Mouse (Mus musculus): ENCODE measurements around the gene Lmo7. TPM values are rescaled to one million over a fixed set of nuclear protein-coding genes. Genes with fewer than 3 reads are reported as not detected.
A peak's percentile ranks its signal among the peaks of the same experiment; 100 is the strongest.

Lmo7 gene
- polyA plus RNA-seq, 1 experiment from 2014 or later: 7.1 TPM

DNA sequence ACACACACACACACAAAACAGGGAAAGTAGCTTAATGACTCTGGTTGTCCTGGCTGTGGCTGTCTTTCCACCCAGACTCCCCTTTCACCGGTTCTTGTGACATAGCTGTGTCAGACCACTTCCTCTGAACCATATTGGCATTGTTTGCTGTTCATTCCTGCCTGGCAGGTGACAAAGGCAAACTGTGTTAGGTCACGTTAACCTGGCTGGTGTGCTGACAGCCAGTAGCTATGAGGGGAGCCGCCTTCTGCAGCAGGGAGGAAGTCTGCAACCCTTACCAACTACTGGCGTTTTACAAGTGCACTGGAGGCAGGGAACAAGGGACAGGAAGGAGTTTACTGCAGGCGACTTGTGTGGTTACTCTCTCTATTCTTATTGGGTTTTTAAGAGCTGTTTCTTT lies 153.2 kb downstream of the Lmo7 start:
- peak; percentile 65 for ATAC-seq (ENCODE audit: insufficient number of reproducible peaks, low FRiP score, low TSS enrichment, low read depth)
- Histone ChIP-seq H3K27ac (replicated peaks; ENCODE audit: low read depth, low read length) (no peak overlapping the region), H3K4me3 (ENCODE audit: low read depth, low read length) (no peak overlapping the region), H3K4me1 (ENCODE audit: control insufficient read depth, insufficient read depth, low read length) (no peaks in the 10 kb centered on the region), H3K36me3 (ENCODE audit: control insufficient read depth, insufficient read depth, low read length) (no peaks in the 10 kb centered on the region), H3K9me3 (ENCODE audit: control insufficient read depth, low read length) (no peaks in the 10 kb centered on the region), H3K27me3 (ENCODE audit: control insufficient read depth, insufficient read depth, low read length) (no peaks in the 10 kb centered on the region), H3K9ac (ENCODE audit: low read length) (no peak overlapping the region), H3K4me2 (ENCODE audit: low read depth, severe bottlenecking) (no peak overlapping the region)
- 20% methylated on average over 5 of the region's 5 CpGs for WGBS
- DNase-seq (ENCODE audit: low spot score): peak; percentile 59

DNA sequence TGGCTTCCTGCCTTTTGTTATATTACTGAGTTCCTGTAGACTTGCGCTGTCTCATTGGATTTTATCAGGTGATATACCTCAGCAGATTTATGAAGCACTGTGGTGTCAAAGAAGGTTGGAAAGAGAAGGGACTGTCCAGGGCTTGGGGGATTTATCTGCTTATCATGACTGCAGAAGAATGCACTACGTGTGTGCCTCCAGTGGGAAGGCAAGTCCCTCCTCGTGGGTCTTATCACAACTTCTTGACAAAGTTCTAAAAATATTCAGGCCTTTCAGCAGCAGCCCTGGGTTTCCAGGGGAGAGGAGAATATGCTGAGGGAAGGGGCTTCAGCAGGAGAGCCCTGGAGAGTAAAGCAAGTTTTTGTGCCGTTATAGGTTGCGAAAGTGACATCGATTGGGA lies 154.0 kb downstream of the Lmo7 start:
- Histone ChIP-seq H3K4me1 (ENCODE audit: control insufficient read depth, insufficient read depth, low read length) (no peaks in the 10 kb centered on the region), H3K9me3 (ENCODE audit: control insufficient read depth, low read length) (no peaks in the 10 kb centered on the region), H3K27ac (replicated peaks; ENCODE audit: low read depth, low read length) (no peak overlapping the region), H3K4me2 (ENCODE audit: low read depth, severe bottlenecking) (no peak overlapping the region), H3K9ac (ENCODE audit: low read length) (no peak overlapping the region), H3K4me3 (ENCODE audit: low read depth, low read length) (no peak overlapping the region), H3K36me3 (ENCODE audit: control insufficient read depth, insufficient read depth, low read length) (no peaks in the 10 kb centered on the region), H3K27me3 (ENCODE audit: control insufficient read depth, insufficient read depth, low read length) (no peaks in the 10 kb centered on the region)
- 90% methylated on average over 6 of the region's 6 CpGs for WGBS
- ATAC-seq (ENCODE audit: insufficient number of reproducible peaks, low FRiP score, low TSS enrichment, low read depth) (no peak), DNase-seq (ENCODE audit: low spot score) (no peak)

DNA sequence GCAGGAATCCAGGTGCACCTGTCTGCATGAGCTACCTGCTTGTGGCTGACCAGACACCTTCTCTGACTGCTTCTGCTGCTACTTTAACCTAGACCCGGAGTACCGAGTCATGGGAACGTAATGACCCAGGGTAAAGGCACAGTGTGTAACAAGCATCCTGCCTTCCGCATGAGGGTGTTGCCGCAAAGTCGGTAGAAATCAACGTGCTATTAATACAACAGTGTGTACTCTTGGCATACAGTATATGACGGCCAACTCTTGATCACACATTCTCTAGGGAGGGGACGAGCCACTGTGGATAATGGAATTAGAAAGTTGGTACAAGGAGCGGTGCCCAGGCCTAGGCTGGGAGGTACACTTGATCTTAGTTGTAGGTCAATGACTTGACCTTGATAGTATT lies 156.6 kb downstream of the Lmo7 start:
- no peak for DNase-seq (ENCODE audit: low spot score)
- Histone ChIP-seq H3K9ac (ENCODE audit: low read length) (no peak overlapping the region), H3K27ac (replicated peaks; ENCODE audit: low read depth, low read length) (no peak overlapping the region), H3K27me3 (ENCODE audit: control insufficient read depth, insufficient read depth, low read length) (no peaks in the 10 kb centered on the region), H3K36me3 (ENCODE audit: control insufficient read depth, insufficient read depth, low read length) (no peaks in the 10 kb centered on the region), H3K4me2 (ENCODE audit: low read depth, severe bottlenecking) (no peak overlapping the region), H3K4me1 (ENCODE audit: control insufficient read depth, insufficient read depth, low read length) (no peaks in the 10 kb centered on the region), H3K9me3 (ENCODE audit: control insufficient read depth, low read length) (no peaks in the 10 kb centered on the region), H3K4me3 (ENCODE audit: low read depth, low read length) (no peak overlapping the region)
- 96% methylated on average over 10 of the region's 10 CpGs for WGBS
- ATAC-seq (ENCODE audit: insufficient number of reproducible peaks, low FRiP score, low TSS enrichment, low read depth): no peak

DNA sequence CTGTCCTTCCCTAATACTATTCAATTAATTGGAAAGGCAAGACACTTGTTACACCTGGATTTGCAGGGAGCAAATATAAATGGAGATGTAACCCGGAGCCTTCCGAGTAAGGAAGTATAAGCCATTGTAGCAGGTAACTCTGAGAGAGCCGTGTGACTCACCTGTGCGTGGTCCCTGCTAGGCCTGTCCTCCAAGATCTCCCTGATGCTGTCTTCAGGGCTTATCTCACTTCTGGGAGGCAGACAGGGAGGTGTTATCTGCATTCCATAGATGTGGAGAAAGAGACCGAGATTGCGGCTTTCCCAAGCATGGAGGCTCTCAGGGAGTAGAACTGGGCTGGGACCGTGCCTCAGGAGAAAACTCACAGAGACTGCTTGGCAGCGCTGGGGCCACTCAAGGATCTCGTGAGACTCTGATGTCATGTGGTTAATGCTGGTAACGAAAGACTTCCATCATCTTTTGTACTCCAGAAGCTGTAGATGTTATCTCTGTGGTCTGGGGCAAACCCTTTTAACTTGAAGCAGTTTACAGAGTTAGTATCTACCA lies 162.2 kb downstream of the Lmo7 start:
- H3K4me2 ChIP-seq (ENCODE audit: low read depth, severe bottlenecking): no peak overlapping the region
- ATAC-seq (ENCODE audit: insufficient number of reproducible peaks, low FRiP score, low TSS enrichment, low read depth): no peak
- no peaks in the 10 kb centered on the region for H3K36me3 ChIP-seq (ENCODE audit: control insufficient read depth, insufficient read depth, low read length)
- H3K4me1 ChIP-seq (ENCODE audit: control insufficient read depth, insufficient read depth, low read length): no peaks in the 10 kb centered on the region
- no peaks in the 10 kb centered on the region for H3K27me3 ChIP-seq (ENCODE audit: control insufficient read depth, insufficient read depth, low read length)
- no peaks in the 10 kb centered on the region for H3K9me3 ChIP-seq (ENCODE audit: control insufficient read depth, low read length)
- 86% methylated on average over 10 of the region's 10 CpGs for WGBS
- no peak for DNase-seq (ENCODE audit: low spot score)
- H3K27ac ChIP-seq (replicated peaks; ENCODE audit: low read depth, low read length): no peak overlapping the region
- H3K9ac ChIP-seq (ENCODE audit: low read length): no peak overlapping the region
- no peak overlapping the region for H3K4me3 ChIP-seq (ENCODE audit: low read depth, low read length)

DNA sequence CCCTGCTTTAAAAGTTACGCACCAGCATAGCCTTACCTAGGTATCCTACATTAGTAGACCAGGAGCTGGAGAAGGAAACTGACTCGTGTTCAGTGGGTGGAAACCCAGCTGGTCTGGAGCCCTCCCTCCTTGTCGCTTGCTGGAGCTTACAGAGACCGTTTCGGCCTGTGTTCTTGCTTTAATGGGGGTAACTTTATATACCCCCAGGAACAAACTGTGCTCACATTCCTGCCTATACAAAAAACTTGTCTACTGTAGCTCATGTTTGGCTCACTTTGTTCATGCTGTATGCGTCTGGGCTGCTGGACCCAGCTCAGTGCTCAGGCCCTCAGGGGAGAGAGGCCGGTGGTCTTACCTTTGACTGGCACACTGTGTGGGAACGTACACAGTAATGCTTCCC lies 162.7 kb downstream of the Lmo7 start:
- peak; percentile 51; the same call in 1 of the 2 replicates for ATAC-seq (ENCODE audit: insufficient number of reproducible peaks, low FRiP score, low TSS enrichment, low read depth)

DNA sequence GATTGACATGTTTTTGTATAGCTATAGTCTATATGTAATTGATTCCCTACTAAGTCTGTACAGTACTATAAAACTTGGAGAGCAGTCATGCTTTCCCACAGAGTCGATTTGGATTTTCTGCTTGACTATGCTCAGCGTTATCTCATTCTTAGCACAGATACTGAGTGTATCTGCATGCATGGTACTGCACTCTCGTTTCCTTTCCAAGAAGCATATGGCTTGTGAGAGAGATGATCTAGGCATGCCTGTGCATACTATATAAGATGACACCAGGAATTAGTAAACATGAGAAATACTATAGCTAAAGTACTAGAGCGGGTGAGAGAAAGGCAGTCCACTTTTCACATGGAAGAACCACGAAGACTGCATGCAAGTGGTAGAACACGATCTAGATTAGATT lies 163.5 kb downstream of the Lmo7 start:
- Histone ChIP-seq H3K9me3 (ENCODE audit: control insufficient read depth, low read length) (no peaks in the 10 kb centered on the region), H3K36me3 (ENCODE audit: control insufficient read depth, insufficient read depth, low read length) (no peaks in the 10 kb centered on the region), H3K27ac (replicated peaks; ENCODE audit: low read depth, low read length) (no peak overlapping the region), H3K27me3 (ENCODE audit: control insufficient read depth, insufficient read depth, low read length) (no peaks in the 10 kb centered on the region), H3K4me2 (ENCODE audit: low read depth, severe bottlenecking) (no peak overlapping the region), H3K4me3 (ENCODE audit: low read depth, low read length) (no peak overlapping the region), H3K9ac (ENCODE audit: low read length) (no peak overlapping the region), H3K4me1 (ENCODE audit: control insufficient read depth, insufficient read depth, low read length) (no peaks in the 10 kb centered on the region)
- 95% methylated on average over 6 of the region's 6 CpGs for WGBS
- DNase-seq (ENCODE audit: low spot score): no peak
- ATAC-seq (ENCODE audit: insufficient number of reproducible peaks, low FRiP score, low TSS enrichment, low read depth): no peak

More for the DNA sequence above, 162.7 kb downstream of the Lmo7 start:
- no peaks in the 10 kb centered on the region for H3K36me3 ChIP-seq (ENCODE audit: control insufficient read depth, insufficient read depth, low read length)
- H3K4me2 ChIP-seq (ENCODE audit: low read depth, severe bottlenecking): no peak overlapping the region
- H3K9me3 ChIP-seq (ENCODE audit: control insufficient read depth, low read length): no peaks in the 10 kb centered on the region
- no peak for DNase-seq (ENCODE audit: low spot score)
- no peak overlapping the region for H3K9ac ChIP-seq (ENCODE audit: low read length)
- H3K27ac ChIP-seq (replicated peaks; ENCODE audit: low read depth, low read length): no peak overlapping the region
- no peaks in the 10 kb centered on the region for H3K27me3 ChIP-seq (ENCODE audit: control insufficient read depth, insufficient read depth, low read length)
- H3K4me1 ChIP-seq (ENCODE audit: control insufficient read depth, insufficient read depth, low read length): no peaks in the 10 kb centered on the region
- 73% methylated on average over 8 of the region's 8 CpGs for WGBS
- H3K4me3 ChIP-seq (ENCODE audit: low read depth, low read length): no peak overlapping the region

DNA sequence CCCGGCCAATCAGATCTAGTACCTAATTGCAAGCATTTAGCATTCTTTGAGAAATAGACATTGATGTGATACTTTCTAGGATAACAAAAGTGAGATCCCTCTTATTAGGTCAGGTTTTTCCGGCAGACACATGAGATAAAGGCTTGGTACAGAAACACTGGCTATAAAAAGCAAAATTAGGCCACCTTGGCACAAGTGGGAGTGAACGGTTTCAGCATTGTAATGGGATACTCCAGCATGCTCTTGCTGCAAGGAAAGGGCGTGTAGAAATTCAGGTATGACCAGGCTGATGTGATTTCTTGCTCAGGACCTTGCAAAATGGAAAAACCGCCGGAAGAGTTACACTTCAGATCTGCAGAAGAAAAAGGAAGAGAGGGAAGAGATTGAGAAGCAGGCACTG lies 168.5 kb downstream of the Lmo7 start:
- no peak for ATAC-seq (ENCODE audit: insufficient number of reproducible peaks, low FRiP score, low TSS enrichment, low read depth)
- WGBS: 83% methylated on average over 6 of the region's 6 CpGs

DNA sequence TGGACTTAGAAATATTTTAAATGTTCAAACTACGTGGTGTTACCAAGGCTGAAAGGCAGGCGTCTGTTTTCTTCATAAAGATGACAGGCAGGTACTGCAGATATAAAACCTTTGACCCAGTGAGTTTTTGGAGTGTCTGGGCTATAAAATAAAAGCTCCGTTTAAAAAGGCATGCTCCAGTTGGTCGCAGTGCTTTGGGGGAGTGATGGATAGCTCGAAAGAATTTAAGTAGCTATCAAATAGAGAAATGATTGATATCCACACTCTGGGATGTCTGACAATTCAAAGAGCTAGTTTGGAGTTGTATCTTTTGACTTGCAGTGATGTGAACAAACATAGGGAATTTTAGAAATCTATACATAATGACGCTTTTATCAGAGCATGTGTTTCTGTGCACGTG lies 171.7 kb downstream of the Lmo7 start:
- H3K4me1 ChIP-seq (ENCODE audit: control insufficient read depth, insufficient read depth, low read length): no peaks in the 10 kb centered on the region
- no peaks in the 10 kb centered on the region for H3K27me3 ChIP-seq (ENCODE audit: control insufficient read depth, insufficient read depth, low read length)
- no peak overlapping the region for H3K4me2 ChIP-seq (ENCODE audit: low read depth, severe bottlenecking)
- ATAC-seq (ENCODE audit: insufficient number of reproducible peaks, low FRiP score, low TSS enrichment, low read depth) (no peak), DNase-seq (ENCODE audit: low spot score) (no peak)
- H3K9me3 ChIP-seq (ENCODE audit: control insufficient read depth, low read length): no peaks in the 10 kb centered on the region
- H3K36me3 ChIP-seq (ENCODE audit: control insufficient read depth, insufficient read depth, low read length): no peaks in the 10 kb centered on the region
- 50% methylated on average over 7 of the region's 7 CpGs for WGBS
- H3K27ac ChIP-seq (replicated peaks; ENCODE audit: low read depth, low read length): no peak overlapping the region
- H3K9ac ChIP-seq (ENCODE audit: low read length): no peak overlapping the region
- H3K4me3 ChIP-seq (ENCODE audit: low read depth, low read length): no peak overlapping the region

More for the DNA sequence above, 168.5 kb downstream of the Lmo7 start:
- no peak for DNase-seq (ENCODE audit: low spot score)
- no peak overlapping the region for H3K4me2 ChIP-seq (ENCODE audit: low read depth, severe bottlenecking)
- no peak overlapping the region for H3K27ac ChIP-seq (replicated peaks; ENCODE audit: low read depth, low read length)
- H3K4me3 ChIP-seq (ENCODE audit: low read depth, low read length): no peak overlapping the region
- H3K27me3 ChIP-seq (ENCODE audit: control insufficient read depth, insufficient read depth, low read length): no peaks in the 10 kb centered on the region
- H3K9ac ChIP-seq (ENCODE audit: low read length): no peak overlapping the region
- no peaks in the 10 kb centered on the region for H3K4me1 ChIP-seq (ENCODE audit: control insufficient read depth, insufficient read depth, low read length)
- no peaks in the 10 kb centered on the region for H3K9me3 ChIP-seq (ENCODE audit: control insufficient read depth, low read length)
- no peaks in the 10 kb centered on the region for H3K36me3 ChIP-seq (ENCODE audit: control insufficient read depth, insufficient read depth, low read length)

DNA sequence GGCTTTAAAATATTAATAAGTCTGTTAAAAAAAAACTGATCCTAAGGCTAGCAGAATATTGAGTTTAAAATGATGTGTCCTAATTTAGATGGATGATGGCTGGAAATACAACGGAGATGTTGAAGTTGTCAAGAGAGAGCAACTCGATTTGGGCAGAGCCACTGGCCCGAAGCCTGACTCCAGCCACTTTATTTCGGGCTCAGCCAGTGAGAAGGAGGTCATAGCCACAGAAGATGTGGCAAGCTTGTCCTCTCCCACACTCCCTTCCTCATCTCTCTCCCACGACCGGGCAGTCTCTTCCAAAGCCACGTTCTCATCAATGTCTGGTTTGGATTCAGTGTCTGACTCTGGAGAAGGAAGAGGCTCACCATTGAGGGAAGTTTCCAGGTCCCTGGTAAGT lies 172.2 kb downstream of the Lmo7 start:
- Histone ChIP-seq H3K9me3 (ENCODE audit: control insufficient read depth, low read length) (no peaks in the 10 kb centered on the region), H3K4me1 (ENCODE audit: control insufficient read depth, insufficient read depth, low read length) (no peaks in the 10 kb centered on the region), H3K27ac (replicated peaks; ENCODE audit: low read depth, low read length) (no peak overlapping the region), H3K36me3 (ENCODE audit: control insufficient read depth, insufficient read depth, low read length) (no peaks in the 10 kb centered on the region), H3K27me3 (ENCODE audit: control insufficient read depth, insufficient read depth, low read length) (no peaks in the 10 kb centered on the region), H3K4me3 (ENCODE audit: low read depth, low read length) (no peak overlapping the region), H3K4me2 (ENCODE audit: low read depth, severe bottlenecking) (no peak overlapping the region), H3K9ac (ENCODE audit: low read length) (no peak overlapping the region)
- WGBS: 80% methylated on average over 7 of the region's 7 CpGs
- DNase-seq (ENCODE audit: low spot score) (no peak), ATAC-seq (ENCODE audit: insufficient number of reproducible peaks, low FRiP score, low TSS enrichment, low read depth) (no peak)
